Mouse (Mus musculus) liver, embryonic 12.5 days (tissue): ENCODE measurements around the gene Fcgrt. TPM values are rescaled to one million over a fixed set of nuclear protein-coding genes. Genes with fewer than 3 reads are reported as not detected.
A peak's percentile ranks its signal among the peaks of the same experiment; 100 is the strongest.

Source experiments
- ATAC-seq: fragments of 200-750 bp; cut with Nextera tagmentation; 2 replicates; pipeline ENCODE4 v1.8.0; 2017; ENCODE audit warnings: moderate number of reproducible peaks, mild to moderate bottlenecking, moderate library complexity
- H3K27ac ChIP-seq: fragments of 300-500 bp; sonication (generic); 2 replicates; pipeline ENCODE4 v1.5.1; 2016; ENCODE audit warnings: mild to moderate bottlenecking
- H3K27me3 ChIP-seq: fragments of 300-500 bp; sonication (generic); replicated peaks from 2 replicates; pipeline ENCODE4 v1.6.1; 2016; ENCODE audit warnings: mild to moderate bottlenecking, moderate library complexity
- H3K36me3 ChIP-seq: fragments of 300-500 bp; sonication (generic); 2 replicates; pipeline ENCODE4 v1.6.1; 2016; ENCODE audit warnings: mild to moderate bottlenecking, moderate library complexity
- H3K4me1 ChIP-seq: fragments of 300-500 bp; sonication (generic); 2 replicates; pipeline ENCODE4 v1.6.1; 2016
- H3K4me2 ChIP-seq: fragments of 300-500 bp; sonication (generic); 2 replicates; pipeline ENCODE4 v1.6.1; 2016; ENCODE audit warnings: mild to moderate bottlenecking, moderate library complexity
- H3K4me3 ChIP-seq: fragments of 300-500 bp; sonication (generic); 2 replicates; pipeline ENCODE4 v1.5.1; 2016; ENCODE audit warnings: mild to moderate bottlenecking, moderate library complexity
- H3K9ac ChIP-seq: fragments of 300-500 bp; sonication (generic); 2 replicates; pipeline ENCODE4 v1.6.1; 2016; ENCODE audit warnings: mild to moderate bottlenecking, moderate library complexity
- H3K9me3 ChIP-seq: fragments of 300-500 bp; sonication (generic); replicated peaks from 2 replicates; pipeline ENCODE4 v1.6.1; 2016; ENCODE audit warnings: mild to moderate bottlenecking, moderate library complexity
- WGBS: fragments of 180-500 bp; shearing (Covaris S2); methylation state at CpG from one replicate; pipeline ENCODE4 v1.1.7; 2016; ENCODE audit not compliant: insufficient replicate concordance; 5-methylcytosine and 5-hydroxymethylcytosine counted together
- polyA plus RNA-seq: library from polyadenylated mRNA; unstranded; fragments of >200 nt; fragmentation: Nextera tagmentation; extraction: Ambion mirVana; gene quantifications from 2 replicates; pipeline ENCODE4 v1.2.1, GENCODE M21; 2016

Fcgrt gene
- polyA plus RNA-seq, 1 experiment from 2014 or later, result 26.6 TPM

DNA sequence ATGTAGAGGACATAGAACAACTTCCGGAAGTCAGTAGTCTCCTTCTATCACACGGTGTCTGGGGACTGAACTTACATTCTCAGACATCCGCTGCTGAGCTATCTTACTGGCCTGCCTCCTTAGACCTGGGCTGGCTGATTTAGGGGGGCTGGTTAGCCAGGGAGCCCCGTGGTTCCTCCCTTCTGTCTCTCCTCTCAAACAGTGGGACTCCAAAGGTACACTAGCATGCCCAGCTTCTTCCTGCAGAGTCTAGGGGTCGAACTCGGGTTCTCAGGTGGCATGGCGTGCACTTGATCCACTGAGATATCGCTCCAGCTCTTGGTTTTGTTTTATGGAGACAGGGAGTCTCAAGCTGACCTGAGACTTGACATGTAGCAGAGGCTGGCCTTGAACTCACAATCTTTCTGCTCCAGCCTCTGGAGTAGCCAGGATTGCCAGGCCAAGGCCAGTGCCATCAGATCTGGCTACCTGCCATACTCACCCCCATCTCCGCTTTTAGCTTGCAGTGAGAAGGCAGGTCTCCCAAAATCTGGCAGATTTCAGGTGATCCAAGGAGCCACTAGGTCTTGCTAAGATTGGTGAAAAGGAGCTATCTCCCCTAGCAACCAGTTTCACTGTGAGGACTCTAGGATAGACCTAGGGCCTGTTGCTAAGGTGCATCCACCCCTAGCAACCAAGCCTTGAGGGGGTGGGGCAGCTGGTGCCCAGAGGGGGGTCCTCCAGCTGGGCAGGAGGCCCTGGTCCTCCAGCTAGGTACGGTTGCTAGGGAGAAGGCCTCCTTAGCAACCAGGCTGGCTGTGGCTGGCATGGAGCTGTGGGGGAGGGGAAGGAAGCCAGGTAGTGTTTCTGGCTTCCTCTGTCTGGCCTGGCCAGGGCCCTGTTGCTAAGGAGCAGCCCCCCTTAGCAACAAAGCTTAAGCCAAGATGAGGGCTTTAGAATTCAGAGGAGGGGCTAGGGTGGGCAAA is 44.8 kb downstream of the Fcgrt start:
- Histone ChIP-seq H3K27me3 (no peaks in the 10 kb centered on the region), H3K9ac (no peak overlapping the region), H3K27ac (no peak overlapping the region), H3K4me2 (no peak overlapping the region), H3K9me3 (no peaks in the 10 kb centered on the region), H3K4me3 (no peak overlapping the region), H3K36me3 (no peaks in the 10 kb centered on the region), H3K4me1 (peaks cover 42% of the 10 kb centered on the region)
- 69% methylated on average over 10 of the region's 10 CpGs for WGBS
- ATAC-seq, result no peak

- H3K27ac ChIP-seq, result no peak overlapping the region
- H3K4me2 ChIP-seq, result no peak overlapping the region
- no peaks in the 10 kb centered on the region for H3K36me3 ChIP-seq
- H3K9me3 ChIP-seq, result no peaks in the 10 kb centered on the region
- peaks cover 44% of the 10 kb centered on the region for H3K4me1 ChIP-seq
- H3K4me3 ChIP-seq, result no peak overlapping the region
- H3K27me3 ChIP-seq, result no peaks in the 10 kb centered on the region
- no peak for ATAC-seq
- peak overlapping the region; percentile 14; the same call in 1 of the 2 replicates for H3K9ac ChIP-seq
These were observed 46.7 kb downstream of the Fcgrt start for GRCm38 (mm10) chr7:45056972-45057348.

DNA sequence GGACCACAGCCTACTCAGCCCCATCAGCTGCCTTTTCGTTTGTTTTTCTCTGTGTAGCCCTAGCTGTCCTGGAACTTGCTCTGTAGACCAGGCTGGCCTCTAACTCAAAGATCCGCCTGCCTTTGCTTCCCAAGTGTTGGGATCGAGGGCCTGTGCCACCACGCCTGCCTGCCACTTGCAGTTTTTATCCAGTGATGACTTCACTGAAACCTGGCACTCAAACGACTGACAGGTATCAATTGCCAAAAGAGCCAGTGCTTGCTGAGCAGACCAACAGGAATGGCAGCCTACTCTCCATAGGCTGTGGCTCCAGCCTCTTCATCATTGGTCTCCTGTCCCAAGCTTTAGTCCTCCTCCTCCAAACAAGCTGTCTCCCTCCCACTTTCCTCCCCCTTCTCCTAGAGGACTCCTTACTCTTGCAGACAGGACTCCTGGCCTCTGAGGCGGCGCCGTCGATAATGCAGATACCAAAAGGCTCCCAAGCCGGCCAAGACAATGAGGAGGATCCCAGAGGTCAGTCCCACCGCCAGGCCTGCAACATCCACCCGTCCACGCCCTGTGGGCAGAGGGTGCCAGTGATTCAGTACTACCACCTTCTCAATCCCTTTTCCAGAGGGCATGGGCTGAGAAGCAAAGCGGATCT is 47.2 kb downstream of the Fcgrt start:
- Histone ChIP-seq H3K9ac (peak overlapping the region; percentile 14; the same call in 1 of the 2 replicates), H3K4me3 (no peak overlapping the region), H3K36me3 (no peaks in the 10 kb centered on the region), H3K9me3 (no peaks in the 10 kb centered on the region), H3K27ac (no peak overlapping the region), H3K27me3 (no peaks in the 10 kb centered on the region), H3K4me2 (no peak overlapping the region), H3K4me1 (peaks cover 44% of the 10 kb centered on the region)
- WGBS, result 66% methylated on average over 14 of the region's 14 CpGs
- ATAC-seq, result no peak

DNA sequence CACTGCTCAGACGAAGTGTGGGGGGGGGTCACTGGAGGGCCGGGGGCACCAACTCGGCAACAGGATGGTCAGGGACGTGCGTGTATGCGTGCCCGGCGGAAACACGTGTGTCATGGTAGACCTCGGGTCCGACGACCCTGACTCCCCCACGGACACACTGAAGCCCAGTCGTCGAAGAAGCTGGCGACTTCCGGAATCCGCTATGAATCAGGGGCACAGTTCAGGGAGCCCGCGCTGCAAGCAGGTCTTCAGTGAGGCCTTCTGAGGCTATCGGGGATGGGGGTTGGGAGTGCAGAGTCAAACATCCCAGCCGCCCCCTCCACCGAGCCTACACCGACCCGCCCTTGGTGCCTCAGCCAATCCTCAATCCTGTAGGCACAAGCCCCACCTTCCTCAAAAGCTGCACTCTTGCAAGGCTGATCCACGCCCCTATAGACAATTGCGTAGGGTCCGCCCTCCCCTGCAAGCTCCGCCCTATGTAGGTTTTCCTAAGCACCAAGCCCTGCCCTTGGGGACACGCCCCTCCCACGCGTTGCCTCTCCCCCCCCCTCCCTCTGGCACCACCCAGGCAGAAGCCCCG is 49.6 kb downstream of the Fcgrt start:
- peak; percentile 92 for ATAC-seq
- under 1% methylated on average over 33 of the region's 33 CpGs for WGBS
- H3K4me1 ChIP-seq, result peaks cover 43% of the 10 kb centered on the region

GRCm38 (mm10) chr7:45053117-45053930 is 50.3 kb downstream of the Fcgrt start:
- Histone ChIP-seq H3K9ac (peak overlapping the region; percentile 84), H3K4me1 (peaks cover 43% of the 10 kb centered on the region), H3K9me3 (no peaks in the 10 kb centered on the region), H3K4me2 (peak overlapping the region; percentile 98), H3K27me3 (no peaks in the 10 kb centered on the region), H3K36me3 (peaks cover 21% of the 10 kb centered on the region), H3K27ac (peak overlapping the region; percentile 94), H3K4me3 (peak overlapping the region; percentile 80)
- peak; percentile 33 for ATAC-seq
- under 1% methylated on average over 26 of the region's 59 CpGs for WGBS

More for the DNA sequence above, 49.6 kb downstream of the Fcgrt start:
- Histone ChIP-seq H3K4me3 (peak overlapping the region; percentile 80), H3K9me3 (no peaks in the 10 kb centered on the region), H3K27ac (peak overlapping the region; percentile 94), H3K36me3 (peaks cover 14% of the 10 kb centered on the region), H3K9ac (peak overlapping the region; percentile 84), H3K27me3 (no peaks in the 10 kb centered on the region), H3K4me2 (peak overlapping the region; percentile 98)

GRCm38 (mm10) chr7:45052862-45053116 is 50.9 kb downstream of the Fcgrt start, which contains the start of gene Prr12:
Gene Prr12 (minus strand): TSS chr7:45052881.
- ATAC-seq, result peak; percentile 6; the same call in 1 of the 2 replicates
- WGBS, result 6% methylated on average over 11 of the region's 18 CpGs
- Histone ChIP-seq H3K4me3 (peak within 1 kb of the TSS; percentile 80), H3K9me3 (no peaks in the 10 kb centered on the region), H3K9ac (peak within 1 kb of the TSS; percentile 84), H3K27ac (peak within 1 kb of the TSS; percentile 94), H3K27me3 (no peaks in the 10 kb centered on the region), H3K36me3 (peaks cover 26% of the 10 kb centered on the region), H3K4me1 (peaks cover 43% of the 10 kb centered on the region), H3K4me2 (peak within 1 kb of the TSS; percentile 98)

DNA sequence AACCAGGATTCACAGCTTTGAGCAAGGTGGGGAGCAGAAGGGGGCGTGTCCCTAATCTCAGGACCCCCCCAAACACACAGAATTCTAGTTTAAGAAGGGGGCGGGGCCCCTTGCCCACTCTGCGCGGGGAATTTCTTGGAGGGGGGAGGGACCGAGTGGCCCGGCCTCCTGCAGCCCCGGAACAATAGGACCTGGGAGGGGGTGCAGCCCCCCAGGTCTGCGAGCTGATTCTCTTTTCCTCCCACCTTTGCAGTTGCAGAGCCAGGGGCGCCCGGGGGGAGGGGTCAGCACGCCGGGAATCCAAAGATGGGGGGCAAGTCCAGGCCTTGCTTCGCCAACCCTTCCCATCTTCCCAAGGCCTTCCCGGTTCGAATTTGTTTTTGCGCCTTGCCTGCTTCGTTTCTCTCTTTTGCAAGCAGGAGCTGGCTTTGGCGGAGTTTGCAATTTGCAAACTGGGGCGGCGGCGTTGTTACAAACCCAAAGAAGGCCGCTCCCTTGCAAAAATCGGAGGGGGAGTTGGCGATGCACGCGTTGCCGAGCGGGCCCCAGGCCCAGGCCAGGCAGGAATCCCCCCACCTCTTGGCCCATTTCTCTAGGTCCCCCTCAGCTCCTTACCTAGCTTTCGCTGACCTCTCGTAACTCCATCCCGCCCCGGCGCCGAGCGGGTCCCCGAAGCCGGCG is 51.3 kb downstream of the Fcgrt start:
- peak overlapping the region; percentile 84 for H3K9ac ChIP-seq
- H3K4me3 ChIP-seq, result peak overlapping the region; percentile 80
- no peak for ATAC-seq
- H3K36me3 ChIP-seq, result peaks cover 31% of the 10 kb centered on the region
- H3K4me1 ChIP-seq, result peaks cover 43% of the 10 kb centered on the region
- H3K4me2 ChIP-seq, result peak overlapping the region; percentile 98
- 1% methylated on average over 38 of the region's 38 CpGs for WGBS
- H3K9me3 ChIP-seq, result no peaks in the 10 kb centered on the region
- H3K27me3 ChIP-seq, result no peaks in the 10 kb centered on the region
- peak overlapping the region; percentile 94 for H3K27ac ChIP-seq

GRCm38 (mm10) chr7:45051601-45051974 is 52.1 kb downstream of the Fcgrt start:
- ATAC-seq, result no peak
- Histone ChIP-seq H3K27me3 (no peaks in the 10 kb centered on the region), H3K9me3 (no peaks in the 10 kb centered on the region), H3K4me2 (peak overlapping the region; percentile 98), H3K27ac (peak overlapping the region; percentile 94), H3K4me3 (peak overlapping the region; percentile 80), H3K36me3 (peaks cover 38% of the 10 kb centered on the region), H3K9ac (peak overlapping the region; percentile 84), H3K4me1 (peaks cover 39% of the 10 kb centered on the region)
- 9% methylated on average over 13 of the region's 13 CpGs for WGBS

DNA sequence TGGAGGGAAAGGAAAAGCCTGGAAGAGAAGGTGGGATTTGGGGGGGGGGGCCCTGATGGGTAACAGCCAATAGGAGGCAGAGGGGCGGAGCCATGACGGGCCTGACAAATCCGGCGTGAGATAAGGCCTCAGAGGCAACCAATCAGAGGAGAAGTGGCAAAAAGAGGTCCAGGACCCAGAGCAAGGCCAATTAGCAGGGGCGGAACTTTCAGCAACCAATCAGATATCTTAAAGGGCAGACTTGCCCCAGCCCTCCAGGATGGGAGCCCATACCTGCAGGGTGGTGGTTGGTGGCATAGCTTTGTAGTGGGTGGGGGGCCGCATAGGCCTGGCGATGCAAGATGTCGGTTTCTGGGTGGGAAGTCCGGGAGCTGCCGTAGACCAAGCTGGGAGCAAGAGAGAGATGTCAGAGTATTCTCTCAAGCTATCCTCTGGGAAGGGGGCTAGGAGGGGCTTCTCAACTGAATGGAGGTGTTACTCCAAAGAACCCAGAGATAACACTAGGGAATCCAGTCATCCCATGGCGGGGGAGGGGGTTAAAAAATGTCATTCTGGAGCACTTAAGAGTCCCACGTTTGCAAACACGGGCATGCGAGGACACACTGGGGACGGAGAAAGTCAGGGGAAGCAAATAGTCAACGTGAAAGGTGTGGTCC is 52.6 kb downstream of the Fcgrt start:
- no peaks in the 10 kb centered on the region for H3K9me3 ChIP-seq
- peak overlapping the region; percentile 94 for H3K27ac ChIP-seq
- peaks cover 44% of the 10 kb centered on the region for H3K36me3 ChIP-seq
- no peaks in the 10 kb centered on the region for H3K27me3 ChIP-seq
- no peak for ATAC-seq
- peak overlapping the region; percentile 80 for H3K4me3 ChIP-seq
- H3K4me1 ChIP-seq, result peaks cover 39% of the 10 kb centered on the region
- WGBS, result 15% methylated on average over 16 of the region's 16 CpGs
- H3K4me2 ChIP-seq, result peak overlapping the region; percentile 98
- no peak overlapping the region; the same call in 1 of the 2 replicates for H3K9ac ChIP-seq

- Histone ChIP-seq H3K9ac (no peak overlapping the region), H3K36me3 (peaks cover 63% of the 10 kb centered on the region), H3K27me3 (no peaks in the 10 kb centered on the region), H3K4me2 (no peak overlapping the region), H3K27ac (no peak overlapping the region), H3K4me3 (no peak overlapping the region), H3K4me1 (peaks cover 31% of the 10 kb centered on the region), H3K9me3 (no peaks in the 10 kb centered on the region)
- 83% methylated on average over 23 of the region's 23 CpGs for WGBS
- no peak for ATAC-seq
These were observed 54.6 kb downstream of the Fcgrt start for GRCm38 (mm10) chr7:45048923-45049657.
